Mouse (Mus musculus): ENCODE measurements around the gene Nckap5.

The Nckap5 gene

GRCm38 (mm10) chr1:126700978-126701320 is 129.7 kb downstream of the Nckap5 start:
- in situ Hi-C loops (cut with MboI): no loop called here

DNA sequence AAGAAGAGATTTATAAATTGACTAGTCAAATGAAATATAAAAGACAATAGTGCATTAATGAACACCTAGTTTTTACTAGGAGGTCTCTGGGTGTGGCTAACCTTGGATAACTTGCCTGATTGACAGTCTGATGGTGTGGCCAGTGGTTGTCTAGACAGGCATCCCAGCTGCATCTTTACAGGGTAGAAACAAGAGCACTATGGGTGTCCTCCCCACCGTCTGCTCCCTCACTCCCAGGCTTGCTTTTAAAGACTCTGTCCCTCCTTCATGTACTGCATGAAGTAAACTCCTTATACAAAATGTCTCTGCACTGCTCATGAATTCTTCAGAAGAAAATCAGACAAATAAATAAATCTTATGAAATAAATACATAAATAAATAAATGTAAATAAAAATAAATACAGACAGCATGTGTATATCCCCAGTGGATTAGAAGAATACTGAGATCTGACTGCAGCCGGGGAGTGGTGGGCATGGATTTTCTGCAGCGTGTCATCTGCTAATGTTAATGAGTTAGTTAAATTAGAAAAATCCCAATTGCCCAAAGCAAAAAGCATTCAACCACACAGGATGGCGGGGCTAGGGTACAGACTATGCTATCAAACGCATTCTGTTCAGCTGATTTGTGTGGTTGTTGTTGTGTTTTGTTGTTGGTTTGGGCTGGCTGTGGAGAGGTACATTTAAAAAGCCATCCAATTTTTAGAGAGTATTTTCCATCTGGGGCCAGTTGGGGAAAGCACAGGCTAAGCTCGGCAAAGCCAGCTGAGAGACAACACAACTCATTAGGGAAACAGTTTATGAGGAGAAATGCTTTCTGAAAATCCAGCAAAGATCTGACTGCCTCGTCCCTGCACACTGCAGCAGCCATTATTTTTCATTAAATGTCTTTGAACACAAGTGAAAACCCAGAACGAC is 130.3 kb downstream of the Nckap5 start:
- in situ Hi-C loops (cut with MboI): no loop called here

GRCm38 (mm10) chr1:126693585-126693984 is 137.0 kb downstream of the Nckap5 start:
- in situ Hi-C loops (cut with MboI): no loop called here

DNA sequence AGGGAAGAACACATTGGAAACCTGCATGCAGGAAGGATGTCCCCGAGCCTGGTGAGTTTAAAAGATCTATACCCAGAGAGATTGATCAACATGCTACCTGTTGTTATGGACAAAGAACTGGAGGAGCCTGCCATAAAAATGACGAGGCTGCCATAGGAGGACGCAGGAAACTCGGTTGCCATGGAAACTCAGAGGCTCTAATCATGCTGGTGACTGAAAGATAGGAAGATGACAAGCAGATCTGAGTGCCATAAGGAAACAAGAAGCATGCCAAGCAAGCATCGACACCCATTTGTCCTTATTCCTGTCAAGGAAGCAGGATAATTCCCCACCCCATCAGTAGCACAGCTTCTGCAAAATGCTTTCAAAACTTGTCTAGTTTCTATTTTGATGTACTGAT is 142.0 kb downstream of the Nckap5 start:
- in situ Hi-C loops (cut with MboI): no loop called here

GRCm38 (mm10) chr1:126686678-126687077 is 143.9 kb downstream of the Nckap5 start:
- in situ Hi-C loops (cut with MboI): no loop called here

DNA sequence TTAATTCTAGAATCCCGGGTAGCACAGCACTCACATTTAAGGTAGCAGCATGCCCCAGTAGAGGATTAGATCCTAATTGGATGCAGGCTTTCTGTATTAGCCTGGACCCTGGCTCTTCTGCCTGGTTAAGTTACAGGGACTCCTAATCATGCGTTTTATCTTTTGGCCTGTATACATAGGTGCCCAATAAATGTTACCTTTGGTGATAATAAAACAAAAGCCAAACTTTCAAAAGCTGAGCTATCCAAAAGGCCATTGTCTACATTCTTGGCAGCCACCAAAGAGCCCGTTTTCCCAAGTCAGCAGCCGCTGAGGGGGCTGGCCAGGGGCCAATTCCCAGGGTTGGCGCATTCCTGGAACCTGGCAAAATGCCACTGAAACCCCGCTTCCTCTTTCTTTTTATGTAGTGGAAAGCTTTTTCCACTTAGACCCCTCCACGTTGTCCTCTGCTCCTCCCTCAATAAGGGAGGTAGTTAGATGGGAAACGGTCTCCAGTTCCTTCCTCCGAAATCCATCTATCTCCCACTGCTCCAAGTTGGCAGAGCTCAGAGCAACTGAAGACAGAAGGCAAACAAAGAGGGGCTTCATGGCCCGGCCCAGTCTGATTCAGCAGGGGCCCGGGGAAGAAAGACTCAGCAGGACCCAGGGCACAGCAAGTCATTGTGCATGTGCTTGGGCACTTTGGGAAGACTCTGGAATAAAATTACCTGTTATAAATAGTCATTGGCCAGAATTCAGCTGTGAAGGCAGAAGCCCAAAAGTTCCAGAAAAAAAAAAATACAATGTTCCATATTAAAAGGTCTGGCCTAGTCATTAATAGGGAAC is 146.8 kb downstream of the Nckap5 start:
- in situ Hi-C loops (cut with MboI): no loop called here

DNA sequence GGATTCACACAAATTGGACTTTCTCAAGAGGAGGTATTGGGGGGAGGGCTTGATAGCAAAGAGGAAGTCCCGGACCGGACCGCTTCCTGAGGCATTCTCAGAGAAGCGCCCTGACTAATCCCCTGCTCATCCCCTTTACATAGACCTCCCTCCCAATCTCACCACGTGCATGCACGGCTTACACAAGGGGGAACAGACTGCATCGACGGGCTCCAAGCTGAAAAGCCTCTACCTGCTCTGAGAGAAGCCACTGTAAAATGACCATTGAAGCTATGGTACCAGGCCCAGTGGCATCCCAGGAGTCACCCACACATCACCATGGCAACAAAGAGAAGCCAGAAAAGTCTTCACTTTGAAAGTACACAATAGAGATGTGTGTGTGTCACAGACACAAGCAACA is 148.8 kb downstream of the Nckap5 start:
- in situ Hi-C loops (cut with MboI): no loop called here

DNA sequence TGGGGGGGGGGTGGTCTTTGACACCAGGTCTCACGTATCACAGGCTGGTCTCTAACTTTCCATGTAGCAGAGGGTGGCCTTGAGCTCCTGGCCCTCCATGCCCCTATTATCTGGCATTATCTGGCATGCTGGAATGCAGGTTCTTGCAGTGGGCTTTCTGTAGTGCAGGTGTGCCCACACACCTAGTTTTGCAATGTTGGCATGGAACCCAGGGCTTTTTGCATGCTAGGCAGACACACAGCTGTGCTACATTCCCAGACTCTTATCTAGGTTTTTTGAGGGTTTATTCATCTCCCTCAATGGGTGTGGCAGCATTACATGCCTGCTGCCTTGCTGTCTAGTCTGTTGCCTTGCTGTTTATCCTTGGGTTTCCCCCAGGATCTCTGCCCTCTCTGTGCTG is 151.3 kb downstream of the Nckap5 start:
- in situ Hi-C loops (cut with MboI): no loop called here

- in situ Hi-C loops (cut with MboI): no loop called here
These were observed 153.3 kb downstream of the Nckap5 start for GRCm38 (mm10) chr1:126677280-126677679.

- in situ Hi-C loops (cut with MboI): no loop called here
These were observed 153.8 kb downstream of the Nckap5 start for GRCm38 (mm10) chr1:126676769-126677168.

- in situ Hi-C loops (cut with MboI): no loop called here
These were observed 155.5 kb downstream of the Nckap5 start for GRCm38 (mm10) chr1:126675142-126675541.

DNA sequence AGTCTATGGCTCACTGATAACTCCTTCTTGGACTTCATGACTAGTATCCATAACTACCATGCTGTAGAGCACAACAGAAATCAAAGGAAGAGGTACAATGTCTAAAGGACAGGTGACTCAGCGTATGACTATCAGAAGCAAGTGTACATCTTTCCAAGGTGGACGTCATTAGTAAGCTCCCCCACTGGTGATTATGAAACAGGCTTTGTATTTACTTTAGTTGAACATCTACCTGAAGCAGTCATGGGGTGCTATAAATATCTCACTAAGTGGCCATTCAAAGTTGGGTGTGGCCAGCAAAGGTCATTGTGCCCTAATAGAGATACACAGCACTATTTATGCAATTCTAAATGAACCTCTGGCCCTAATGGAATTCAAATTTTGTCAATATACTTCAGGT is 157.4 kb downstream of the Nckap5 start:
- in situ Hi-C loops (cut with MboI): no loop called here

DNA sequence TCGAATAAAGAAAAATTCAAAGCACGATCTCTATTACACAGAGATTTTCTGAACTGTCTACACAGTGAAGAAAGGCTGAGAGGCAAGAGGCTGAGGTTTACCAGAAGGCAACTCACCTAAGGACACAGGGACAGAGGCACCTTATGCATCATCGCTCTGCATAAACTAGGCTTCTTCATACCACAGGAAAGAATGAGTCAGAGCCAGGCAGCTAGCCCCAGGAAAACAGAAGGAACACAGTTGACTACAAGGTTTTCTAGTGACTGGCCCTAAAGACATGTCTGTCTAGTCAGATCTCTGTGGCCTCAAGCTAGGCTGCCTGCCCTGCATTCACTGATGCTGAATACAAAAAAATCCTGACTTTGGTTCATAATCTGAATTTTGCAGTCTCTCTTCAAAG is 160.1 kb downstream of the Nckap5 start:
- in situ Hi-C loops (cut with MboI): no loop called here

GRCm38 (mm10) chr1:126660098-126660999 is 170.2 kb downstream of the Nckap5 start:
- in situ Hi-C loops (cut with MboI): no loop called here

DNA sequence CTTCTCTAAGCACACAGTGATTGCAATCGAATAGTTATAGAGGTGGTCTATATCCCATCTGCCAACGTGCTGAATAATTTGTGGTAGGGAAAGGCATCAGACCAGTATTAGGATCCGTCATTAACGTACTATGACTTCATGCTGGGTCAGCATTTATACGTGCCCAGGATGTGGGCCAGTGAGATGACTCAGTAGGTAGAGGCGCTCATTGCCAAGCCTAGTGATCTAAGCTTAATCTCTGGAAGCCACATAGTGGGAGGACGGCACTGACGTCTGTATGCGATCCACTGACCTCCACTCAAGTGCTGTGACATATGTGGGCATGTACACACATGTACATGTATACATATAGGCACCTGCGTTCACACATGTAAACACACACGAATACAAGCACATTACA is 171.9 kb downstream of the Nckap5 start:
- in situ Hi-C loops (cut with MboI): no loop called here

DNA sequence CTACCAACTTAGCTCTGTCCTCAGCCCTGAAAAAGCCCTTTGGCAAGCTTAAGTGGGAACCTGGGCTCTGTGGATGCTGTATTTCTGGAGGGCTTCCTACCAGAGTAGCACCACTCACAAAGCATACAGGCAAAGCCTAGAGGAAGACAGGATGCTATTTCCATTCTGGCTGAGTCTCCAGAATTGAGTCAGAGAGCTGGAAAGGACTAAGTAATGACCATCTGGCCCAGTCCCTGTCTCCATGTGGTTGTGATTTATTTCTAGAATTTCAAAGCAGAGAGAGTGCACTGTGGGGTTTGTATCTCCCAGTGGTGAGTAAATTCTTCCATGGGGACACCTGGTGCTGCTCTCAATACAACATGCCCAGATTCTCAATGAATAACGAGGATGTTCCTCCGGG is 174.4 kb downstream of the Nckap5 start:
- in situ Hi-C loops (cut with MboI): no loop called here

GRCm38 (mm10) chr1:126652085-126652484 is 178.5 kb downstream of the Nckap5 start:
- in situ Hi-C loops (cut with MboI): no loop called here

DNA sequence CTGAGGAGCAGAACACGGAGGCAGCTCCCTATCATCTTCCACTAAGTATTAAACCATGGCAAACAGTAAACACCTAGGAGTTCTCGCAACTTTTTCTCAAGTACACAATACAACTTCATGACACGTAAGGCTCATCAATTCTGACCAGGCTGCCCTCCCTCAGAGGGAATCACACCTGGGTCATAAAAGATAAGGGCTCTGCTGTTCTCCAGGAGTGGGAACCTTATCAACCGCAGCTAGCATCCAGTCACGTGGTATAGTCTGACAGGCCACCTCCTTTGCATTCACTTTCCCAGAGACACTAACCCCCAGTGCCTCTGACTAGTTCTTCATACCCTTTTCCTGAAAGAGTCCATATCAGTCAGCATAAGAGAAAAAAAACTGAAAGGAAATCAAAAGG is 179.8 kb downstream of the Nckap5 start:
- in situ Hi-C loops (cut with MboI): no loop called here

DNA sequence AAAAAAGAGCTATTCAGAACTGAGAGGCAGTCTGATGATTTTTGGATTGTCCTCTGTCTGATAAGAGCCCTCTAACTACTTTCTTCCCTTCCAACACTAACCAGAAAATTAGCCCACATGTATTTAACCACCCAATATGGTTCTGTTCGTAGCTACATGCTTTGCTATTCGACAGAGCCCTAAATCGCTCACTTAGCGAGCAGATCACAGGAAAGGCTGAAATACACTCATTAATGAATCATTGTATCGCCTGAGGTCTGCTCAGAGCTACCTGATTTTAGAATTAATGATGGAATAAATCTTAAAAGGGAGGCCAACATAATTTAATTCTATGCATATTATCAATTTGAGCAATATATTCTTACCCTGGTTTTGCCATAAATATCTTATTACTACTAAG is 187.8 kb downstream of the Nckap5 start:
- in situ Hi-C loops (cut with MboI): no loop called here

GRCm38 (mm10) chr1:126639463-126639862 is 191.1 kb downstream of the Nckap5 start:
- in situ Hi-C loops (cut with MboI): no loop called here

DNA sequence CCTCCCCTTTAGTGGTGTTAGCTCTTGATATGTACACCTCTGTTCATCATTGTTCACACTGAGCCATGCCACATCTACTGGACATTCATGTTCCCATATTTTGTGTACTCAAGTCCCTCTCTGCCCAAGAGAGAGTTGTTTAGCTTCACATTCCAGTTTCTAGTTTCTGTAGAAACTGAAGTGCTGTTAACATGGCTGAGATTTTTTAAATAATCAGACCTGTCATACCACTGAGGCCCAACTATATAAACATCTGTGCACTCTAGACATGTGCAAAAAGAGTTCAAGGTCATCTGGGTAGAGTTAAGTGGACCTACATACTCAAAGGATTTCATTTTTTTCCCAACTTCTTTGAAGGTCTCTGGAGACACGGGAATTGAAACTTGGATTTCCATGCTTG is 193.1 kb downstream of the Nckap5 start:
- in situ Hi-C loops (cut with MboI): no loop called here

DNA sequence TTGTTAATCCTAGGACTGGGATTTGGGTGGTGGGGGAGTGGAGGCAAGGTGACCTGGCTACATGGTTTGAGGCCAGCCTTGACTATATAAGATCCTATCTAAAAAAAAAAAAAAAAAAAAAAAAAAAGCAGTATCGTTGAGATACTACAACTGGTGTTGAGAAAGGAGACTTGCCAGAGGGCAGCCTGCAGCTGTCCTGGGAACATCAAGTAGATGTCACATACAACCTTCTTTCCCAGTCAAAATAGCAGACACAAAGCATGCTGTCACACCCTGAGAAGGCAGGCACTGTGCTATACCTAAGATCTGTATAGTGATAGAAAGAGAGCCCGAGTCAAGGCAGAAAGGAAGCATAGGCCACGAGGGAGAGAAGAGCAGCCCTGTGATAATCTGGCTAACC is 204.4 kb downstream of the Nckap5 start:
- in situ Hi-C loops (cut with MboI): no loop called here

All from mature B cell (primary cell).